Mouse (Mus musculus) urinary bladder, postnatal 4 days (tissue): Measurements from ENCODE around the gene Fam222a.

Source experiments
- DNase-seq, 2 experiments: peaks; one replicate each; pipeline ENCODE4 v3.0.0; 2021 to 2022; ENCODE audit warnings: low spot score in 2 of 2

Gene Fam222a

DNA sequence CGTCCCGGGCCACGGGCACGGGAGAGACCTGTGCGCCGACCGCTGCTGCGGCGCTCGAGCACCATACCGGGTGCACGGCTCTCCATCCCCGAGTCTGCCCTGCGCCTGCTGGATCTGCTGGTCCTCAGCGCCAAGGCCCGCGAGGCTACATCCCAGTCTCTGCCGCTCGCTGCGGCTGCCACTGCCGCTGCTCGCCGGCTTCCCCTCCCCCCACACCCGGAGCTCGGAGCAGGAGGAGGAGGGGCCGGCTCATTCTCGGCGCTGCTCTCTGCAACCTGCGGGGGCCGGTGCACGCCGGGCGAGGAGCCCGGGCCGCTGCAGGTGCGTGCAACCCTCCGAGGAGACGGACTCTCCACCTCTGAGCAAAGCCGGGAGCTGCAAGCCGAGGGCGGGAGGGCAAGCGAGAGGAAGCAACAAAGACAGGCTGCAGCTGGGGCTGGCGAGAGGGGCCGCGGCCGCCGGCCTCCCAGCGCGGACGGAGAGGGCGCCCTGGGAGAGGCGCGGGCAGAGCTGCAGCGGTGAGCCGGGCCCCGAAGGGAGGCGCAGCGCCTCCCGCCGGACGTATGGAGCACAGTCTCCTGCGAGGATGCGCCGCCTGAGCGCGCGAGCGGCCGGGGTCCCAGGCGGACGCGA is at the start of gene Fam222a:
TSS of gene Fam222a (plus strand) at position 452 of the 633 bp plus-strand sequence.
- peak in 1 of 2 experiments; percentile 62 for DNase-seq

DNA sequence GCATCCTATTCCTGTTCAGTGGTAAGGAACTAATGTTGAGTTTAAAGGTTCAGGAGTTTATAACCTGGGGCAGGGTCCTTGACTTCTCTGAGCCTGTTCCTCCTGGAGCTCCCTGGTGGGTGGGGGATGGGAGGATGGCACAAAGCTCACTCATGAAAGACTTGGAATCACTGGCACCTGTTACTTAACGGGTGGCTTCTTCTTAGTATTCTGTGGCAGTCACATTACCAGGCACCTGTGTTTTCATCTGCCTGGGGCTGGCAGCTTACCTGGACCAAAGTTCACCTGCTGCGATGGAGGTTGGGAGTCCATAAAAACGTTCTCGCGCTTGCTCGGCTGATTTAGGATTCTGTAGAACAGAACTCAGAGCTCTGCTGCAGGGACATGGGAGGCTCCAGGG is 39.5 kb upstream of the Fam222a start:
- DNase-seq, result no peak

DNA sequence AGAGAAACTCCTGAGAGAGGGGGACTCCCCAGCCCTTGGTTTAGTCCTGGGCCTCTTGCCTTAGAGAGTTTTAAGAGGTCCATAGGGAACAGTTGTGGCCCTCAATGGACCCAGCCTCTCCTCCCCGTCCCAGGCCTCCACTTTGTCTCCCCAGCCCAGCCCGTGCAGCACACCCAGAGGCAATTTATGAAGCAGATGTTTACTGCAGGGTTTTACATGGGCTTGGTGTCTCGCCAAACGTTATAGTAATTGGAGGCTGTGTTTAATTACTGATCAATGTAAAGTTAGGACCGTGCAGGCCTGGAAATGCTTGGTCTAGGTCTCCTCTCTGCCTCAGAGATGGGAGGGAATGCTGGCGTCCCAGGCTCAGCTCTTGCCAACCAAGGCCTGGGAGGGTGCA is 37.5 kb upstream of the Fam222a start:
- no peak for DNase-seq

DNA sequence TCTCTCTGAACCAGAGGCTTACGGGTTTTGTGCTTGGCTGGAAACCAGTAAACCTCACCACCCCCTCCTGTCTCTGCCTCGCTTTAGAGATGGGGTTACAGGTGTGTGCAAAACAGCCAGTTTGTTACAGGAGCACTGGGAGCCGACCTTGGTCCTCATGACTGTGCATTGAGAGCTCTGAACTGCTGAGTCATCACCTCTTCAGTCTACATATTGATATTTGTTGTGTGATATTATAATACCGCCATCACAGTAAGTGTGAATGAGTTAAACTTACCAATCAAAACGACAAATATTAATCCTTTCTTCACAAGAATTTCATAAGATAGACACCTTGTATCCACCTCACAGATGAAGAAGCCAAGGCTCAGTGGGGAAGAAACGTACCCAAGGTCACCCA is 35.8 kb upstream of the Fam222a start:
- no peak for DNase-seq

DNA sequence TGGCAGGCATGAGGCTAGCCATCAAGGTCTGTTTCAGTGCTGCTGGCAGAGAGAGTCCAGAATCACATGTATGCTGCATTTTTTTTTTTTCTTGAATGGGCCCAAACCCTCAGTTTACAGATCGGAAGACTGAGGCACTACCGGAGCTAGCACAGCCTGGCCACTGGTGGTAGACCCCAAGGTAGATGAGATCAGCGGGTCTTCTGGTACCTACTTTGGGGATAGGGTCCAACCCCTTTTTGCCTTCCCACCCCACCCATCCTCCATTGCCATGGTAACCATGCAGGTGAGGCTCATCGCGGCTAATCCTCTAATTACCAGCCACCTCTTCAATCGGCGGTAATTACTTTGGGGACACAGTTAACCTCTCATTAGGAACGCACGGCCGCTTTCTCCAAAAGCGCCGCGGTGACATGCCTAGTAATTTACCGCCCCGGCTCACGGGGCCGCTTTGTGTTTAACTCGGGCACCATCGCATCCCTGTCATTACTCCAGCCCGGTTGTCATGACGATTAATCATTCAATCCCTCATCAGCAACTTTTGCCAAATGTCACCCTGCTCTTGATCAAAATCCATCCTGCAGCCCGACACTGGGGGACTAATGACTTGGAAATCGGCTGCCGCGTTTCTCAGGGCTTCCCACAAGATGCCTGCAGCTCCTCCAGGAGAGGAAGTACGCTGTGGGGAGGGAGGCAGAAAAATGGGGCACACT is 30.4 kb upstream of the Fam222a start:
- no peak for DNase-seq

DNA sequence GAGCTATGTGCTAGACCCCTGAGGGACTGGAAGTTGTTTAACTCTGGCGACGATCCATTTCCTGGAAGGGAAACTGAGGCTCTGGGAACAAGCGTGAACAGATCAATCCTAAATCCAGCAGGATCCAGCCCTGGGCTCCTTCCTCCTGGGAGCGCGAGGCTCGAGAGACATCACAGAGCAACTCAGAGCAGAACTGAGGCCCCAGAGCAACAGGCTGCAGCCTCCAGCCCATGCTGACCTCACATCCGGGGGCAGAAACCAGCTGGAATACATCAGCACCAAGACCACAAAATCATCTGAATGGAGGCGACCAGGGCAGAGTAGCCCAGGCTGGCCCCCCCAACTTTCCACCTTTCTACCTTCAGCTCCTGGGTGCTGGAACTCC is 29.8 kb upstream of the Fam222a start:
- no peak for DNase-seq

DNA sequence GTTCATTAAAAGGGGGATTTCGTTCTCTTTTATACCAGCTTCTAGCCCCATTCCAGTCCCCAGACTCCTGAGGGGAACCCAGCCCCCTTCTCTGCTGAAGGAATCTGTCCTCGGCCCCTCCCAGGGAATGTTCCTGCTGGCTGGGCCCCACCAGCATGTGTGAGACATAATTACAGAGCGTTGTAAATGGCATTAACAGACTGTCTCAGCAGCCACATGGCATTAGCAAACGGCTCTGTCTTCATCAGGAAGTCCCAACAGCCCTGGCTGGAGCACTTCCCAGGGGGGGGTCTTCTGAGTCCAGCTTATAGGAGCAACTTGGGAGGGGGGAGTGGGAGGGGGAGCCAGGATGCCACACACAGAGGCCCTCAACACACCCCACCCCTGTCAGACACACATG is 29.1 kb upstream of the Fam222a start:
- DNase-seq, result no peak

DNA sequence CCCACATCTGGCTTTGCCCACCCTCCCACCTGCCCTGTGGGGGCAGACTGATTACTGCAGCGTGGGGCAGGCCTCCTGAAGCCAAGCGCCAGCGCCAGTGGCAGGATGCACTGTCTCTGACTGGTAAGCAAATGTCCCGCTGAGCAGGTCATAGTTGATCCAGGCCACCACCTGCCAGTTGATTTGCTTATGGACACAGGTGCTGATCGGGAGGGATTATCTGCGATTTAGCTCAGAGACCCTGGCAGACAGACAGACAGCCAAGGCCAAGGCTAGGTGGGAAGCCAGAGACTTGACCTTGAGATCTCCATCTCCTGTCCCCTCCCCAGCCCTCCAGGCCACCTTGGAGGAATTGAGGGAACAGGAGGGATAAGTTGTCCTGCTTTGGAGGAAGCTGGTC is 28.1 kb upstream of the Fam222a start:
- DNase-seq, result no peak

DNA sequence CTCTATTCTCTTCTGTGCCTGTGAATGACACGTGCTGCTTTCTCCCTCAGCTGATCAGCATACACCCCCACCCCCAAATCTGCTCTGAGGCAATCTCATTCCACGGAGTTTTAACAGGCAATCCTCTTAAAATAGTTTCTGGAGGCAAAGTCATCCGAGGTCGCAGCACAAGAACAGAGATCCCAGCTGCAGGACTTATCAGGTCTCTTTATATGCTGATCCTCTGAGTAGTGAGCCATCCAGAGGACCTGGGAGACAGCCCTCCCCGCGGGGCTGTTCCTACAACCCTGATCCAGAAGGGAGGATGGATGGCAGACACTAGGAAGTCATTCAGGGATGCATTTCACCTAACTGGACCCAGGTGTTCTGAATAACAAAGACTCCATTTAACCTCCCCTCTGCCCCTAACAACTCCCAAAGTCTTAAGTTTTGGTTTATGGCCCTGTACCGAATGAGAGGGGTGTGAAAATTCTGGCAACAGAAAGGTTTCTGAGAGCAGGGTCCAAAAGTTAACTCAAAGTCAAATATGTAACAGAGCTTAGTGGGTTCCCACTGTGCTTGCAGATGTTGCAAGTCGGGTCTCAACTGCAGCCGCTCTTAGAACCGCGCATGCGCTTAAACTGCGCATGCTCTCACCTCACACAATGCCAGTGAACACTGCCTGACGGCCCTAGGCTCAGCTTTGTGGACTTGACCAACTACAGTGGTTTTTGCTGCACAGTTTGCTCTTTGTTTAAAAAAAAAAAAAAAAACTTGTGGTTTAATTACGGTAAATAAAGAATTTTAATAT is 26.0 kb upstream of the Fam222a start:
- DNase-seq, result no peak

DNA sequence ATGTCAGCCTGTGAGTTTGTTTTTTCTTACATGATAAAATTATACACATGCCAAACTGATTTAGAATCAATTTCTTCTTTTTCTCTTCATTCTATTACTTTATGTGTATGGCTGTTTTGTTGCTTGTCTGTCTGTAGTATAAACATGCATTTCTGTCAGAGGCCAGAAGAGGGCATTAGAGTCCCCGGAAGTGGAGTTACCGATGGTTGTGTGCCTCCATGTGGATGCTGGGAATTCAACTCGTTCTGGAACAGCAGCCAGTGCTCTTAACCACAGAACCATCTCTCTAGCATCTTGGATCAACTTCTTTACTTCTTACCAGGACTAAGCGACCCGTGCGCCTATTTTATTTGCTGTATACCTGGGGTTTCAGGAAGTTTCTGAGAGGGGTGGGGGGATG is 24.2 kb upstream of the Fam222a start:
- DNase-seq, result no peak

DNA sequence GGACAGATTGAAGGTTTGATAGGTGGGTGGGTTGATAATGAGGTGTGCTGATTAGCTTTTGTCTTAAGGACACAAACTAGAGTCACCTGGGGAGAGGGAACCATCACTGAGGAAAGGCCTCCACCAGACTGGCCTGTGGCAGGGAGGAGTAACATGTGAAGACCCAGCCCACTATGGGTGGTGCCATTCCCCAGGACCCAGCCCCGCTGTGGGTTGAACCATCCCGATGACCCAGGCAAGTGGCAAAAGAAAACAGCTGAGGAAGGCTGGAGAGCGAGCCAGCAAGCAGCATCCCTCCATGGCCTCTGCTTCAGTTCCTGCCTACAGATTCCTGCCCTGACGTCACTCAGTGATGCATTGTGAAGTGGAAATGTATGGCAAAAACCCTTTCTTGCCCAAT is 23.6 kb upstream of the Fam222a start:
- no peak for DNase-seq

DNA sequence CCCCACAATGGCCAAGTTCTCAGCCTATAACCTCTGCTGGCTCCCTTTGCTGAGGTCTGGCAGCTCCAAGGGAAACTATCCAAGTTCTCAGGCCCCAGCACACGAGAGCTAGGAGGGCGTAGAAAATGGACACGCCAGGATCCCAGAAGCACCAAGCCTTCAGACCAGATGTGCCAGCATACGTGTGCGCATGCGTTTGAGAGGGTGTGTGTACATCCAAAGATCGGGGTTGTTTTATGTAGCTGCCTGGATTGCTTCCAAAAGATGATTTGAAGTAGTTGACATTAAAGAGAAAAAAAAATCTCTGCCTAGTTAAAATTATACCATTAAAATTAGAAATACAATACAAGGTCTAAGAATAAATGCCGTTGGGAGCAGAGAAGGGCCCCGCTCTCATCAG is 22.7 kb upstream of the Fam222a start:
- no peak for DNase-seq

DNA sequence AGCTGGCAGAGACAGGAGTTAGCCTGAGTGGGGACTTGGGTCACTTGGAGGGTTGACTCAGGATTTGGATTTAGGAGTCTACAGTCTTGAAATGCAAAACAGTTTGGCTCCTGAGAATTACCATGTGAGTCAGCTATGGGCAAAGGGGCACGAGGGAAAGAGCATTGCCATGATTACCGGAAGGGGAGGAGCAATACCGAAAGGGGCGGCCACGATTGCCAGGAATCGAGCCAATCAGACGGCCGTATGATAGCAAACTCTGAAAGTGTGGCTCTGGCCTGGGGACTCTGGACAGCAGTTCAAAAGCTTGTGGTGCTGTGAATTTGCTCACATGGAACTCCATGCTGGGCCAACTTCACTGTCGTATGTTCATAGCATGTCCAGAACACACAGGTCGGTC is 18.8 kb upstream of the Fam222a start:
- no peak for DNase-seq

DNA sequence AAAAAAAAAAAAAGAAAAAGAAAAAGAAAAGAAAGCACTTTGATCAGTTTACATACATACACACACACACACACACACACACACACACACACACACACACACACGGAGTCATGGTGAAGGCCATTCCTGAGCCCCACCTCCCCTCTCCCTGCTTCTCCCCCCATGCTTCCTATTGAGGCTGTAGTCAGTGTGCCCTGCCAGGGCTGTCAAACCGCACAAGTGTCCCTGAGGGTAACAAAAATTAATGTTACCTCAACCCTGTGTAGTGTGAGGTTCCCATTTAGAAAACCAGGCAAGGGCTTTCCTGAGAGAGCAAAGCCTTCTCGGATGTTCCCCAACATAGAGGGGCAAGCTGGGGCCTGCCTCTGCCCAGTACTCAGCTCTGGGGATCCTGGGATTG is 18.0 kb upstream of the Fam222a start:
- DNase-seq, result no peak

DNA sequence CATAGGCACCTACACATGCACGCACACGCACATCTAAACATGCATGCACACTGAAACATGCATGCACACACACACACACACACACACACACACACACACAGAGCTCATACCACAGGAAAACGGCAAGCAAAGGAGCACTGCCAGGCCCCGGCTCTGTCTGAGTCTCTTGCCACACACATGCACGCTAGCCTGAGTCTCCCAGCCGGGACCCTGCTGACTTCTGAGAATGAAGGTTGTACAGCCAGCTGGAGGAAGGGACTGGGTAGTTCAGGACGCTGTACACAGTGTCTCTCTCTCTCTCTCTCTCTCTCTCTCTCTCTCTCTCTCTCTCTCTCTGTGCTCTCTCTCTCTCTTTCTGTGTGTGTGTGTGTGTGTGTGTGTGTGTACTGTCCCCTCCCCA is 17.4 kb upstream of the Fam222a start:
- DNase-seq, result no peak

DNA sequence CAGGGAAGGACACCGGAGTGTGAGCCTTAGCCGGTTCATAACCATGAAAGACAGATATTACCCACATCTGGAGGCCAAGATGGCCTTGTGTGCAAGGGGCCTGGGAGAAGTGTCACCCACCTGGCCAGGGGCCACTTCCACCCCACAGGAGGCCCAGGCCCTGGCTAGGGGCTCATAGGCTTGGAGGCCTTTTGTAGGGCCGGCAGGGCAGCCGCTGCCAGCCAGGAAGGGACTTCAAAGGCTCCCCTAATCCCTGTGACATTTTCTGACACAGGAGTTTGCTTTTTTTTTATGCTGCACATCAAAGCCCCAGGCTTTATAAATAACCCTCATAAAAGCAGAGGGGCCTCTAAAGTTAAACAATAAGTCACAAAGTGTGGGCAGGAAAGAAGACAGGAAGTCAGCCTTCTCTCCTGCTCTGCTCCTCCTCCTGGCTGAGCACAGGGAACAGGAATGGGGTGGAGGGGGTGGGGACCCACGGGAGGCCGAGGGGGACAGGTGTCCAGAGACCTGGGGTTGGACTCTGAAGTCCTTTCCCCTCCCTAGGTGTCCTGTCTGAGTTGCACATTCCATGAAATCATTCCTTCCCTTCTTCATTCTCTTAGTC is 16.8 kb upstream of the Fam222a start:
- DNase-seq, result no peak

DNA sequence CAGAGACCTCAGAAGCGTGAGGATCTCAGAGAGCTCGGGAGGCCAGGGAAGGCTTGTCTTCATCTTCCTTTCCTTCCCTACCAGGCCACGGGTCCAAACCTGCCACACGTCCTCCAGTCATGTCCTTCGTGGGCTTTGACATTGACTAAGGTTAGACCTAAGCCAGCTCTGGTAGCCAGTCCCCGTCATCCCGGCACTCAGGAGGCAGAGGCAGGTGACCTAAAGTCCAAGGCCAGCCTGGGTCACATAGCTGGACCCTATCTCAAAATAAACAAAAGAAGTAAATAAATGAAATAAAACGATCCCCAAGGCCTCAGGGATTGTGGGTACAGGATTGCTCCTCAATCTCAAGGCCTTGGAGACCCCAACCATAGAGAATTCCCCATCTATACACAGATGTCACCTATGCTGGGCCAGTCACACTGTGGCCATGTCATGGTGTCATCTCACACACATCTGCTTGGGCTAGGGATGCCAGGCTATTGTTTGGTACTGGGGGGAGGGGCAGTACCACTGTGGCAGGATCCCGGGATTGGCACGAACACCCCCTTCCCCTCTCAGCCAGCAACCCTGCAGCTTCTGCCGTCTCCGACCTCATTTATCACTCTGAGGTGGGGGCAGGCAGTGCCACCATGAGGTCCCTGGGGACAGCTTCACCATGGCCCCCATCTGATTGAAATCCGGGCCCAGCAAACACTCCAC is 15.2 kb upstream of the Fam222a start:
- DNase-seq, result no peak

DNA sequence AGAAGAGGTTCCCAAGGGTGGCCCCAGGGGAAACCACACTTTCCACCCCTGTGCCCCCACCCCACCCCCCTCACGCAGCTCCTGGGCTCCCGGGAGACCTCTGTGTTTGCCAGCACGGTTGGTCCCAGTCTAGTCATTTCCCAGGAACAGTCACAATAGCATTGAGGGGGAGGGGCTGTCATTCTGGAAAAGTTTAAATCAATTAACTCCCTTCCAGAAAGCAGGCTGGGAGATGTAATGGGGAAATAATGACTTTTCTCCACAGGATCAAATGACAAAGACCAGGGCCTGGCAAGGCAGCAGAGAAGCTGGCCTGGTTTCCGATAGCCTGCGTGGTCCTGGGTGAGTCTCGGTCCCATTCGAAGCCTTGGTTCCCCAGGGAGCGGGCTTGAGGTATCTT is 14.1 kb upstream of the Fam222a start:
- no peak for DNase-seq

DNA sequence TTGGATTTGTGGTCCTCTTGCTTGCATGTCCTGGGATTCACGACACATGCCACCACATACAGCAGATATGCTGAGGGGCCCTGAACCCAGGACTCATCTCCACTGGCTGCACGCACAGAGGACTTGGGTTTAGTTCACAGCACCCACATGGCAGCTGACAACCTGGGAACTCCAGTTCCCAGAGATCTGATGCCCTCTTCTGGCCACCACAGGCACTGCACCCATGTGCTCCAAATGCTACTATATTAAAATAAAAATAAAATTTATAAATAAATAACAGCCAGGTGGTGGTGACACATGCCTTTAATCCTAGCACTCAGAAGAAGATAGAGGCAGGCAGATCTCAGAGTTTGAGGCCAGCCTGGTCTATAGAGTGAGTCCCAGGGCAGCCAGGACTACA is 12.4 kb upstream of the Fam222a start:
- DNase-seq, result no peak

DNA sequence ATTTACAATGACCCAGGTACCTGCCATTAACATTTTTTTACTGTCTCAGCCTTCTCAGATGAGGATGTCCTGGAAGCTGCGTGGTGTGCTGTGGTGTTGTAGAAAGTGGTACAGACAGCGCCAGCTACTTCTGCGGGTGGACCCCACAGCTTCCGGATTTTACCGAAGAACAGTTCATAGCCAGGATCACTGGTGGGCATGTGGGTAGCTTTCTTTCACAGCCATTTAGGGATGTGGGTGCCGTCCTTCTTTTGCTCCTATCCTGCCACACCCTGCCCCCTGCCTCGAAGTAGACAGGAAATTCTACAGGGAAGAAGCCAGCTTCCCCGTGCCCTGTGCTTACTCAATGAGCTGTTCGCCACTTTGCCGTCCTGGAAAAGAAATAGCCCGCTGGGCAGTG is 11.7 kb upstream of the Fam222a start:
- DNase-seq, result no peak

DNA sequence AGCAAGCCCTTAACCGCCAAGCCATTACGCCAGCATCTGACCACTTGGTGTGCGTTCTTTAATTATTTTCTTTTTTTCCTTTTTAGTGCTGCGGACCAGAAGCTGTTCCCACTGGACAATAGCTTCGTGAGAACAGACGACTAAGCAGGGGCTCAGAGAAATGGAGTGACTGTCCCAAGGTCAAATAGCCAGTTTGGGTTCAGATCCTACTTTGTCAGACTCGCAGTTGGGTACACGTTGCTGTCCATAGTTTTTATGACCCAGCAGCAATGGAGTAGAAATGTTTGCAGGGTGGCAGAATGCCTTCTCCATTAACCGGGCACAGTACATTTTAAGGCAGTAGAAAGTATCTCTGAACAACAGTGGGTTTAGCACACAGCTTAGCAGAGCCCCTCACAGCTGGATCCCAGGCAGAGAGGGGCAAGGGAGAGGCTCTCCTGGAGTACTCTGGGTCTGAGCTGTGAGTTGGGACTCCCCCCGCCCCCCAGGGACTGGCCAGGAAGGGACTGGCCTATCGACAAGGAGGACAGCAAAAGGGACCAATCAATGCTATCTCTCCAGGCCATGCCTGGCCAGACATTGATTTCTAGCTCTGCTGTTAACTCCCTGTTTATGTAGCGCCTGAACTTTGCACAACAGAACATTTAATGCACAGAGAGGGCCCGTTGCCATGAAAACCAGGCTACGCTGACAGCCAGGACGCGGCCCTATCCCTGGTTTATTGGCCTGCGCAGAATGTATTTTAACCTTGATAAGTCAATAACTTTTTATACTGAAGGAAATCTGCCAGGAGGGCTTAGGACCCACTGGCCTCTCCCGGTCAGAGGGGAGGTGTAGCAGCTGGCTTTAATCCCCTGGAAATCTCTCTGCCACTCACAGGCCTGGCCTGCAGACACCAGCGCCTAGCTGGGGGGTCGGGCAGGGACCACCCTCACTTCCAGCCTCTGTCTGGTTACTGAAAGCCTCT is 9.8 kb upstream of the Fam222a start:
- no peak for DNase-seq
